ENCODE assay signal across 8 mouse cellular contexts in genomic region chr7:119427180-119427616, GRCm38 (mm10). TPM values are rescaled to one million over a fixed set of nuclear protein-coding genes. Genes with fewer than 3 reads are reported as not detected.
DNase-seq lines count a peak whose midpoint lies in the region; ATAC-seq lines count a peak whose summit lies in the region.

No protein-coding gene starts in this region.

- no peak overlapping the region for H3K4me2 ChIP-seq in hindbrain, embryonic 11.5 days (replicated peaks; ENCODE audit: low read depth, low read length)
- no peak overlapping the region for H3K4me2 ChIP-seq in neural tube, embryonic 13.5 days

- WGBS in hindbrain, embryonic 11.5 days, result 19% methylated on average over 6 of the region's 6 CpGs
- WGBS in neural tube, embryonic 13.5 days, result 15% methylated on average over 6 of the region's 6 CpGs

- no peaks in the 10 kb centered on the region for H3K27me3 ChIP-seq in hindbrain, embryonic 11.5 days (ENCODE audit: control insufficient read depth, insufficient read depth, low read length)
- no peaks in the 10 kb centered on the region for H3K27me3 ChIP-seq in neural tube, embryonic 13.5 days

- no peaks in the 10 kb centered on the region for H3K4me1 ChIP-seq in hindbrain, embryonic 11.5 days (replicated peaks; ENCODE audit: control insufficient read depth, insufficient read depth, low read length)
- H3K4me1 ChIP-seq in neural tube, embryonic 13.5 days (replicated peaks), result no peaks in the 10 kb centered on the region

- no peaks in the 10 kb centered on the region for H3K36me3 ChIP-seq in hindbrain, embryonic 11.5 days (ENCODE audit: control insufficient read depth, insufficient read depth, low read length)
- H3K36me3 ChIP-seq in neural tube, embryonic 13.5 days, result no peaks in the 10 kb centered on the region

- no peak overlapping the region for H3K9ac ChIP-seq in hindbrain, embryonic 11.5 days (ENCODE audit: low read depth, low read length)
- H3K9ac ChIP-seq in neural tube, embryonic 13.5 days, result no peak overlapping the region

- no peak overlapping the region for H3K4me3 ChIP-seq in hindbrain, embryonic 11.5 days (ENCODE audit: low read depth, low read length)
- no peak overlapping the region for H3K4me3 ChIP-seq in neural tube, embryonic 13.5 days

- H3K9me3 ChIP-seq in hindbrain, embryonic 11.5 days (ENCODE audit: control insufficient read depth, low read length), result no peaks in the 10 kb centered on the region
- no peaks in the 10 kb centered on the region for H3K9me3 ChIP-seq in neural tube, embryonic 13.5 days

- no peak overlapping the region for H3K27ac ChIP-seq in hindbrain, embryonic 11.5 days (ENCODE audit: low read depth, low read length)
- no peak overlapping the region for H3K27ac ChIP-seq in neural tube, embryonic 13.5 days (replicated peaks)

- DNase-seq in 416B (ENCODE audit: low read depth) (peak; percentile 48), R1 (ENCODE audit: low read depth, low spot score) (peak; percentile 68)
- peak; percentile 44 to 61 for DNase-seq in cerebellum, postnatal 25 days
- DNase-seq in hindbrain, embryonic 11.5 days (ENCODE audit: low spot score), result peak; percentile 81
- DNase-seq in left cerebral cortex, adult 18-20 months (ENCODE audit: low spot score in 2 of 2), result peak; percentile 61 to 66

- peak; percentile 81 for ATAC-seq in hindbrain, embryonic 11.5 days (ENCODE audit: low FRiP score)
- ATAC-seq in neural tube, embryonic 13.5 days (ENCODE audit: low read depth), result peak; percentile 86
- no peak for ATAC-seq in inflammation-experienced regulatory T-cells, adult 6 months
- no peak; the same call in 1 of the 2 replicates for ATAC-seq in granulocyte monocyte progenitor cell, adult 5-6 weeks (replicated peaks; ENCODE audit: poor library complexity, severe bottlenecking)

RNA-seq across cellular contexts. Expression of gene Gp2, which starts 31.9 kb away (rescaled TPM):
- not detected in 2 replicates for polyA plus RNA-seq in hindbrain, embryonic 11.5 days (2014; fragmentation: Nextera tagmentation; extraction: Ambion mirVana)
- not detected for total RNA-seq in left cerebral cortex, adult 18-20 months (2021)
- polyA plus RNA-seq in neural tube, embryonic 13.5 days (2015; fragmentation: Nextera tagmentation; extraction: Ambion mirVana), result not detected in 2 replicates
- polyA plus RNA-seq in inflammation-experienced regulatory T-cells, adult 6 months (2017; shearing (Covaris generic)), result under 1 TPM in 1 of 3 experiments, not detected in 2; 0.25 TPM
- total RNA-seq in granulocyte monocyte progenitor cell, adult 5-6 weeks (2014; fragmentation: Nextera tagmentation), result not detected in 2 replicates
- total RNA-seq in granulocyte monocyte progenitor cell, adult 5-6 weeks (2017), result not detected in 2 replicates

RNA-seq across cellular contexts. Expression of gene Umod, which starts 51.9 kb away (rescaled TPM):
- not detected in 2 replicates for polyA plus RNA-seq in hindbrain, embryonic 11.5 days (2014; fragmentation: Nextera tagmentation; extraction: Ambion mirVana)
- total RNA-seq in left cerebral cortex, adult 18-20 months (2021), result not detected
- polyA plus RNA-seq in neural tube, embryonic 13.5 days (2015; fragmentation: Nextera tagmentation; extraction: Ambion mirVana), result not detected in 2 replicates
- not detected for polyA plus RNA-seq in inflammation-experienced regulatory T-cells, adult 6 months (2017; shearing (Covaris generic))
- not detected in 2 replicates for total RNA-seq in granulocyte monocyte progenitor cell, adult 5-6 weeks (2014; fragmentation: Nextera tagmentation)
- total RNA-seq in granulocyte monocyte progenitor cell, adult 5-6 weeks (2017), result not detected in 2 replicates

Comparison
In these comparisons a context has a peak if more than half of its experiments do, and no peak if none do; other contexts are left out.
1. ATAC-seq: peak in hindbrain, embryonic 11.5 days (single experiment) and neural tube, embryonic 13.5 days (single experiment); none in inflammation-experienced regulatory T-cells, adult 6 months (single experiment) and granulocyte monocyte progenitor cell, adult 5-6 weeks (single experiment).
2. Peak in every context shown above with its lines, with median percentiles within 50 percentile points of each other: DNase-seq.